Mouse (Mus musculus) forebrain, embryonic 13.5 days (tissue): ENCODE results near the gene Galnt16. TPM values are rescaled to one million over a fixed set of nuclear protein-coding genes. Genes with fewer than 3 reads are reported as not detected.

Source experiments
- ATAC-seq: fragments of 200-750 bp; cut with Nextera tagmentation; 2 replicates; pipeline ENCODE4 v1.8.0; 2017
- H3K27ac ChIP-seq: fragments of 300-500 bp; sonication (generic); 2 replicates; pipeline ENCODE4 v1.5.1; 2015; ENCODE audit warnings: inconsistent platforms, mild to moderate bottlenecking, moderate library complexity
- H3K27me3 ChIP-seq: fragments of 300-500 bp; sonication (generic); 2 replicates; pipeline ENCODE4 v1.6.1; 2015; ENCODE audit warnings: mild to moderate bottlenecking, inconsistent platforms
- H3K36me3 ChIP-seq: fragments of 300-500 bp; sonication (generic); 2 replicates; pipeline ENCODE4 v1.6.1; 2015; ENCODE audit warnings: mild to moderate bottlenecking, inconsistent platforms; ENCODE audit not compliant: poor library complexity, severe bottlenecking
- H3K4me1 ChIP-seq: fragments of 300-500 bp; sonication (generic); 2 replicates; pipeline ENCODE4 v1.6.1; 2015; ENCODE audit warnings: inconsistent platforms
- H3K4me2 ChIP-seq: fragments of 300-500 bp; sonication (generic); 2 replicates; pipeline ENCODE4 v1.6.1; 2015; ENCODE audit warnings: inconsistent platforms, mild to moderate bottlenecking, moderate library complexity
- H3K4me3 ChIP-seq: fragments of 300-500 bp; sonication (generic); 2 replicates; pipeline ENCODE4 v1.5.1; 2015; ENCODE audit warnings: mild to moderate bottlenecking, inconsistent platforms
- H3K9ac ChIP-seq: fragments of 300-500 bp; sonication (generic); 2 replicates; pipeline ENCODE4 v1.6.1; 2015; ENCODE audit warnings: mild to moderate bottlenecking, inconsistent platforms
- H3K9me3 ChIP-seq: fragments of 300-500 bp; sonication (generic); replicated peaks from 2 replicates; pipeline ENCODE4 v1.6.1; 2016; ENCODE audit warnings: inconsistent platforms
- WGBS: fragments of 180-500 bp; shearing (Covaris S2); methylation state at CpG from one replicate; pipeline ENCODE4 v1.1.7; 2015; 5-methylcytosine and 5-hydroxymethylcytosine counted together
- polyA plus RNA-seq: library from polyadenylated mRNA; unstranded; fragments of >200 nt; fragmentation: Nextera tagmentation; extraction: Ambion mirVana; gene quantifications from 2 replicates; pipeline ENCODE4 v1.2.1, GENCODE M21; 2015

Gene Galnt16
- polyA plus RNA-seq, 1 experiment from 2014 or later: 21.7 TPM

GRCm38 (mm10) chr12:80518757-80519620 lies 912 bp downstream of the Galnt16 start:
- Histone ChIP-seq H3K9me3 (no peaks in the 10 kb centered on the region), H3K27ac (peak overlapping the region; percentile 93), H3K36me3 (no peaks in the 10 kb centered on the region), H3K9ac (peak overlapping the region; percentile 86), H3K27me3 (peaks cover 16% of the 10 kb centered on the region), H3K4me3 (peak overlapping the region; percentile 91), H3K4me2 (peak overlapping the region; percentile 84), H3K4me1 (peaks cover 42% of the 10 kb centered on the region)
- under 1% methylated on average over 84 of the region's 90 CpGs for WGBS
- ATAC-seq: peak; percentile 84

- peak; percentile 61 for ATAC-seq
- Histone ChIP-seq H3K4me1 (peaks cover 48% of the 10 kb centered on the region), H3K9me3 (no peaks in the 10 kb centered on the region), H3K27me3 (peaks cover 16% of the 10 kb centered on the region), H3K36me3 (no peaks in the 10 kb centered on the region), H3K4me3 (peak overlapping the region; percentile 91), H3K27ac (peak overlapping the region; percentile 93), H3K9ac (peak overlapping the region; percentile 86), H3K4me2 (peak overlapping the region; percentile 84)
- 1% methylated on average over 37 of the region's 43 CpGs for WGBS
These were observed 1.7 kb downstream of the Galnt16 start for GRCm38 (mm10) chr12:80519621-80520332.

GRCm38 (mm10) chr12:80522006-80522405 lies 3.9 kb downstream of the Galnt16 start:
- H3K27me3 ChIP-seq: peaks cover 7% of the 10 kb centered on the region
- H3K36me3 ChIP-seq: no peaks in the 10 kb centered on the region
- whole genome bisulfite sequencing: 67% methylated on average over 3 of the region's 3 CpGs
- no peak for ATAC-seq
- no peaks in the 10 kb centered on the region for H3K9me3 ChIP-seq
- H3K4me2 ChIP-seq: no peak overlapping the region
- H3K4me1 ChIP-seq: peaks cover 67% of the 10 kb centered on the region
- no peak overlapping the region for H3K9ac ChIP-seq
- 0 out of 2 replicates have a peak overlapping the region, but pooled peaks have one; percentile 2 for H3K27ac ChIP-seq
- no peak overlapping the region for H3K4me3 ChIP-seq

- H3K4me3 ChIP-seq: no peak overlapping the region
- no peaks in the 10 kb centered on the region for H3K9me3 ChIP-seq
- 24% methylated on average over 12 of the region's 12 CpGs for WGBS
- H3K9ac ChIP-seq: no peak overlapping the region
- H3K27ac ChIP-seq: no peak overlapping the region
- peaks cover 82% of the 10 kb centered on the region for H3K4me1 ChIP-seq
- no peaks in the 10 kb centered on the region for H3K27me3 ChIP-seq
- H3K36me3 ChIP-seq: no peaks in the 10 kb centered on the region
- H3K4me2 ChIP-seq: no peak overlapping the region
- ATAC-seq: no peak
These were observed 6.3 kb downstream of the Galnt16 start for GRCm38 (mm10) chr12:80524276-80524921.

GRCm38 (mm10) chr12:80525513-80525912 lies 7.4 kb downstream of the Galnt16 start:
- Histone ChIP-seq H3K4me2 (peak overlapping the region; percentile 4), H3K9me3 (no peaks in the 10 kb centered on the region), H3K4me1 (peaks cover 74% of the 10 kb centered on the region), H3K9ac (peak overlapping the region; percentile 36), H3K4me3 (no peak overlapping the region), H3K27ac (peak overlapping the region; percentile 36), H3K36me3 (no peaks in the 10 kb centered on the region), H3K27me3 (no peaks in the 10 kb centered on the region)
- 4% methylated on average over 7 of the region's 7 CpGs for WGBS
- peak; percentile 77 for ATAC-seq

- Histone ChIP-seq H3K9ac (no peak overlapping the region), H3K27me3 (no peaks in the 10 kb centered on the region), H3K9me3 (no peaks in the 10 kb centered on the region), H3K4me3 (no peak overlapping the region), H3K4me1 (peaks cover 64% of the 10 kb centered on the region), H3K4me2 (no peak overlapping the region), H3K27ac (no peak overlapping the region), H3K36me3 (no peaks in the 10 kb centered on the region)
- no peak for ATAC-seq
- 41% methylated on average over 2 of the region's 2 CpGs for WGBS
These were observed 8.4 kb downstream of the Galnt16 start for GRCm38 (mm10) chr12:80526511-80526910.

- no peaks in the 10 kb centered on the region for H3K9me3 ChIP-seq
- no peaks in the 10 kb centered on the region for H3K36me3 ChIP-seq
- no peak overlapping the region; the same call in 1 of the 2 replicates for H3K9ac ChIP-seq
- 67% methylated on average over 5 of the region's 5 CpGs for WGBS
- no peaks in the 10 kb centered on the region for H3K27me3 ChIP-seq
- peak overlapping the region; percentile 18 for H3K4me2 ChIP-seq
- ATAC-seq: no peak; the same call in 1 of the 2 replicates
- H3K4me1 ChIP-seq: peaks cover 56% of the 10 kb centered on the region
- peak overlapping the region; percentile 75 for H3K27ac ChIP-seq
- no peak overlapping the region for H3K4me3 ChIP-seq
These were observed 9.8 kb downstream of the Galnt16 start for GRCm38 (mm10) chr12:80527727-80528389.

- ATAC-seq: no peak
- H3K4me1 ChIP-seq: peaks cover 47% of the 10 kb centered on the region
- H3K9me3 ChIP-seq: no peaks in the 10 kb centered on the region
- H3K27ac ChIP-seq: no peak overlapping the region
- no peaks in the 10 kb centered on the region for H3K36me3 ChIP-seq
- no peaks in the 10 kb centered on the region for H3K27me3 ChIP-seq
- H3K9ac ChIP-seq: no peak overlapping the region
- whole genome bisulfite sequencing: 82% methylated on average over 2 of the region's 2 CpGs
- H3K4me2 ChIP-seq: no peak overlapping the region
- no peak overlapping the region for H3K4me3 ChIP-seq
These were observed 12.0 kb downstream of the Galnt16 start for GRCm38 (mm10) chr12:80530052-80530451.

GRCm38 (mm10) chr12:80530630-80531029 lies 12.6 kb downstream of the Galnt16 start:
- no peak overlapping the region for H3K4me3 ChIP-seq
- no peaks in the 10 kb centered on the region for H3K27me3 ChIP-seq
- no peaks in the 10 kb centered on the region for H3K9me3 ChIP-seq
- no peak overlapping the region for H3K9ac ChIP-seq
- no peak overlapping the region for H3K27ac ChIP-seq
- H3K36me3 ChIP-seq: no peaks in the 10 kb centered on the region
- H3K4me2 ChIP-seq: no peak overlapping the region
- no peak for ATAC-seq
- H3K4me1 ChIP-seq: peaks cover 41% of the 10 kb centered on the region
- WGBS: 77% methylated on average over 6 of the region's 6 CpGs

- Histone ChIP-seq H3K9ac (no peak overlapping the region), H3K27ac (no peak overlapping the region), H3K36me3 (no peaks in the 10 kb centered on the region), H3K9me3 (no peaks in the 10 kb centered on the region), H3K4me3 (no peak overlapping the region), H3K27me3 (no peaks in the 10 kb centered on the region), H3K4me1 (peaks cover 31% of the 10 kb centered on the region), H3K4me2 (no peak overlapping the region)
- WGBS: 87% methylated on average over 10 of the region's 10 CpGs
- no peak for ATAC-seq
These were observed 13.5 kb downstream of the Galnt16 start for GRCm38 (mm10) chr12:80531585-80531984.

- Histone ChIP-seq H3K4me3 (no peak overlapping the region), H3K4me2 (no peak overlapping the region), H3K27ac (no peak overlapping the region), H3K36me3 (no peaks in the 10 kb centered on the region), H3K9ac (no peak overlapping the region; the same call in 1 of the 2 replicates), H3K9me3 (no peaks in the 10 kb centered on the region), H3K4me1 (peaks cover 8% of the 10 kb centered on the region), H3K27me3 (no peaks in the 10 kb centered on the region)
- 69% methylated on average over 2 of the region's 2 CpGs for WGBS
- no peak for ATAC-seq
These were observed 15.8 kb downstream of the Galnt16 start for GRCm38 (mm10) chr12:80533876-80534275.
